Mouse (Mus musculus) frontal cortex, adult 2 months (tissue): ENCODE measurements around the gene Psmb7. TPM values are rescaled to one million over a fixed set of nuclear protein-coding genes. Genes with fewer than 3 reads are reported as not detected.

Experiments used
- DNase-seq, 2 experiments: peaks; one replicate each; pipeline ENCODE4 v3.0.0; 2022; ENCODE audit warnings: low spot score in 1 of 2; ENCODE audit errors: extremely low spot score in 1 of 2
- polyA plus RNA-seq: library from polyadenylated mRNA; depleted of rRNA; stranded (reverse); fragments of >200 nt; gene quantifications from 2 replicates; pipeline ENCODE4 v1.2.3, GENCODE M21; 2012; rRNA removed

Gene Psmb7
- polyA plus RNA-seq, 1 experiment = 234 TPM

GRCm38 (mm10) chr2:38547793-38548517 is 95.9 kb downstream of the Psmb7 start:
- DNase-seq = no peak

- no peak for DNase-seq
Measured at GRCm38 (mm10) chr2:38546748-38547147, 97.1 kb downstream of the Psmb7 start.

GRCm38 (mm10) chr2:38546222-38546621 is 97.7 kb downstream of the Psmb7 start:
- DNase-seq = no peak

- DNase-seq = no peak
Measured at GRCm38 (mm10) chr2:38545706-38546105, 98.2 kb downstream of the Psmb7 start.

- DNase-seq = no peak
Measured at GRCm38 (mm10) chr2:38544982-38545381, 98.9 kb downstream of the Psmb7 start.

GRCm38 (mm10) chr2:38544341-38544740 is 99.5 kb downstream of the Psmb7 start:
- DNase-seq = no peak

GRCm38 (mm10) chr2:38543158-38543557 is 100.7 kb downstream of the Psmb7 start:
- no peak for DNase-seq

GRCm38 (mm10) chr2:38542366-38542765 is 101.5 kb downstream of the Psmb7 start:
- no peak for DNase-seq

GRCm38 (mm10) chr2:38541570-38541969 is 102.3 kb downstream of the Psmb7 start:
- no peak for DNase-seq

- DNase-seq = no peak
Measured at GRCm38 (mm10) chr2:38541101-38541500, 102.8 kb downstream of the Psmb7 start.

GRCm38 (mm10) chr2:38540666-38541065 is 103.2 kb downstream of the Psmb7 start:
- DNase-seq = no peak

- no peak for DNase-seq
Measured at GRCm38 (mm10) chr2:38539677-38540076, 104.2 kb downstream of the Psmb7 start.

Other genes starting within 250 kb of the Psmb7 start
- gene Nek6, start 132.4 kb downstream of the Psmb7 start, polyA plus RNA-seq = 25.8 and 25.9 TPM in 2 replicates
- 0.06 and 0.11 TPM in 2 replicates for gene Nr5a1, start 70.5 kb upstream of the Psmb7 start, polyA plus RNA-seq